Mouse (Mus musculus) heart, postnatal 0 days (tissue): ENCODE measurements around the gene Gm9639.

Experiments
- CTCF ChIP-seq: IDR thresholded peaks from 2 replicates; pipeline ENCODE4 v1.5.1; 2016; ENCODE audit warnings: antibody characterized with exemption, control low read depth, low read depth
- EP300 ChIP-seq: IDR thresholded peaks from 2 replicates; pipeline ENCODE4 v1.6.1; 2016; ENCODE audit warnings: antibody characterized with exemption, low read depth

GRCm38 (mm10) chr10:77811743-77812142, 16.9 kb upstream of the Gm9639 start, which contains the start of gene Gm9507:
- no peak for TF ChIP-seq CTCF
- TF ChIP-seq EP300 = no peak
